Mouse (Mus musculus) cerebellum, postnatal 36 days (tissue): ENCODE results near the gene Lbh.

Experiments used
- DNase-seq, 2 experiments: peaks; one replicate each; pipeline ENCODE4 v3.0.0; 2021 to 2022; ENCODE audit warnings: mixed read lengths in 2 of 2

The Lbh gene

DNA sequence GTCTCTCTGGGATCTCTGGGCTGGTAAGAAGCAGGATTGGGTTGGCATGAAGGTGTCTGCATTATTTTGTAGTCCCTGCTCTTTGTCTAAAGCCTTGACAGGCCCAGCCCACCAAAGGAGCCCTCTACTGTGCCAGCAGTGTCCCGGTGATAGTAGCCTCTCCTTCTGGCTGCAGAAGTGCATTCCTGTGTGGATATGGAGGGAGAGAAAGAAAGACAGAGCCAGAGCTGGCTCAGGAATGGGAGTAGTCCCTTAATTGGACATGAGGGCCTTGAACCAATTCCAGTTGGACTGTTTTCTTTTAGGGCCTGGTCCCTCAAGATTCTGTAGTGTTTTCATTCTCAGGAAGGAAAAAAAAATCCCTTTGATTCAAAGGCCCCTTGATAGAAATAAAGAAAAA, 6.4 kb upstream of the Lbh start:
- no peak for DNase-seq

GRCm38 (mm10) chr17:72914082-72914481, 4.0 kb upstream of the Lbh start:
- no peak for DNase-seq

- DNase-seq: peak; percentile 55 to 70
These were observed 669 bp upstream of the Lbh start for GRCm38 (mm10) chr17:72917241-72918030.

DNA sequence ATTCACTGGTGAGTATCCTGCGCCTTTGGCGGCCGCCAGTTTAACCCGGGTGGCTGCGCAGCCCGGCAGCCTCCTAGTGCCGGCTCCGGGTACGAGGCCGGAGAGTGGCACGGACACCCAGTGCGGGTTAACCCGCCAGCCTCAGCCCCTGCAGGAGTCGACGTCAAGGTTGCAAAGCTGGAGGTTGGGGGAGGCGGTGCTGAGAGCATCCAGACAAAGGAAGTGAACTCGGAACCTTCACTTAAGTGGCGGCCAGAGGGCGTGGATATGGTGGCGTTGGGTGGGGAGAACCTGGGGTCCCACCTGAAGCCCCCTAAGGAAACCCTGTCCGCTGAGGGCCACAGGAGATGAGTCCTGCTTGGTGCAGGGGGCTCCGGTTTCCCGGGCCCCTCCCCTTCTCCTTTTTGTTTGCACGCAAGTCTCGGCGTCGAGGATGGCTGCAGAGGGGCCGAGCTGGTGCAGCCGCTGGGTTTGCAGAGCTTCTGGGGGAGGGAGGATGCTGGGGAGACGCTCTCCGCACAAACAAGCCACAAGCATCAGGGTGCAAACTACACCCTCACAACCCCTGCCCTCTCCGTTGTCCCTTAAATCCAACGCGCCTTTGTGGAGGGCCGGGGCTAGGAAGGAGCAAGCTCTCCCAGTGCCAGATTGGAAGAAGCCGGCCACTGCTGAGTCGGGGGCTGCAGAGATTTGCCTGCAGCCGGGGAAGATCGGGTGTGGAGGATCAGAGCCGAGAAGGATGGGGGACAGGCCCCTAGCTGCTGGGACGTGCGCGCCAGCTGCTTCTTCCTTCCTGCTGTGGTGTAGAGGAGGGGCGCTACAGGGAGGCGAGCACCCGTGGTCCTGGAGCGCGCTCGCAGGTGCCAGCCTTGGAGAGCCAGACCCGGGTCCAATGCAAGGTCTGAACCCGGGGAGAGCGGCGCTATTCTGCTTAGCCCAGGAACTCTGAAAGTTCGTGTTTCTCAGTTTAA, 751 bp downstream of the Lbh start:
- peak; percentile 12 to 39 for DNase-seq

DNA sequence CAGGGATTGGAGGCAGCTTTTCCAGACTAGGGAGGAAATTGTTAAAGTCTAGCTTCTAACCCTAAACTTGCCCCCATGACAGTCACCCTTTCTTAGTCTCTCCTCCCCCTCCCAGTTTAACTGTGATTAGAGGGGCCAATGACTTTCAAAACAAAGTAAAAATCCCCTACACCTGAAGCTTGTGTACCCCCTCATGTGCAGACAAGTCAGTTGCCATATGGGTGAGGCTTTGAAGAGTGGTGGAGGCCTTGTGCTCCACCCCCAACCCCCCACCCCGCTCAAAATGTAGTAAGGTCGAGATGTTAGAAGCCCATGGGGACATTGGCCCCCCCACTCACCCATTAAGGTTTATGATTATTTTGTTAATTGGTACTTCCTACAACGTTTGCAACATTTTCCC, 1.5 kb downstream of the Lbh start:
- no peak for DNase-seq

- DNase-seq: no peak
These were observed 2.3 kb downstream of the Lbh start for GRCm38 (mm10) chr17:72920430-72920829.

GRCm38 (mm10) chr17:72920971-72921370, 2.9 kb downstream of the Lbh start:
- DNase-seq: no peak

DNA sequence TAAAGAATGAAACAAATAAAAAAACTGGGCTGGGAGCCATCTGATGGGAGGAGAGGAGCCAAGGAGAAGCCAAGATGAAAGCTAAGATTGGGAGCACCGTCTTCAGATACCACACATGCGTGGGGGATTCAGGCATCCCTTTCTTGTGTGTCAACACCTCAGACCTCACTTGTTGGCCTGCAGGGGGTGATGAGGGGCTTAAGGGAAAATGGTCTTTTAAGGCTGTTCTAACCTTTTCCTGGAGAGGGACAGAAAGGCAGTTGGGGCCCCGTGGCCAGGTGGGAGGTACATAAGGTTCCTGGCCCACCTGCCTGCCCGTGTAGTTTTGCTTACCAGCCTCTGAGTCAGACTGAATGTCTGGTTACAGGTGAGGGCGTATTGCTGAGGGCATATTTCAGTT, 4.1 kb downstream of the Lbh start:
- no peak for DNase-seq

DNA sequence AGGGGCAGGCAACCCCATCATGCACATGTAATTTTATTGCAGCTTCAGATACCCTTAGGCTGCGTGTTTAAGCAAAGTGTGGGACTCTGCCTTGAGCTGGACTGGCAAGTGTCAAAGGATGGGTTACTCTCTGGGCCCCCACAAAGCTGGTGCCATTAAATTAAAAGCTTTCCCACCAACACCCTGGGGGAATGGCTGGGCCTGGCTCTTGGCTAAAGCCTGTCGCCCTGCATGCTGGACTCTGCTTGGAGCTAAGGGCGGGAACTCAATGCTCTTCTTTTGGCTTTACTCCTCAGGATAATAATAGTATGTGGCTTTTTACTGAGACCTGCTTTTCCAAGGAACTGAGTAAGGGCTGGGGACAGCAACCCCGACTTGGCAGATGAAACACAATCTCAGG, 5.2 kb downstream of the Lbh start:
- DNase-seq: no peak

GRCm38 (mm10) chr17:72924295-72924694, 6.2 kb downstream of the Lbh start:
- DNase-seq: no peak

DNA sequence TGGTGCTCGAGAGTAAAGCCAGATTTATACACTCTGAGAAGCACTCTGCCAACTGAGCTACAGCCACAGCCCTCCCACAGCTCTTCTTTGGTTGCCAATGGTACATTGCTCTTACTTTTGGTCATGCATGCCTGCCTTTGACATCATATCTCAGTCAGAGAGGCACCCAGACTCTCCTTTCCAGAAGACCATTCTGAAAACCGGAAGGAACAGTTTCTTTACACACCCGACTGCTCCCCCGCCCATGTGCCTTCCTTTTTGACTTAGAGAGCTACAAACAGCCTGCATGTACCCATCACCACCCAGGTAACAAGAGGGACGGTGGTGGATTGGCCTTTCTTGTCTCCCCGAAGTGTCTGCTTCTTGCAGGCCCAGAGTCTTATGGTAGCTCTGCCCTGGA, 7.0 kb downstream of the Lbh start:
- DNase-seq: no peak

DNA sequence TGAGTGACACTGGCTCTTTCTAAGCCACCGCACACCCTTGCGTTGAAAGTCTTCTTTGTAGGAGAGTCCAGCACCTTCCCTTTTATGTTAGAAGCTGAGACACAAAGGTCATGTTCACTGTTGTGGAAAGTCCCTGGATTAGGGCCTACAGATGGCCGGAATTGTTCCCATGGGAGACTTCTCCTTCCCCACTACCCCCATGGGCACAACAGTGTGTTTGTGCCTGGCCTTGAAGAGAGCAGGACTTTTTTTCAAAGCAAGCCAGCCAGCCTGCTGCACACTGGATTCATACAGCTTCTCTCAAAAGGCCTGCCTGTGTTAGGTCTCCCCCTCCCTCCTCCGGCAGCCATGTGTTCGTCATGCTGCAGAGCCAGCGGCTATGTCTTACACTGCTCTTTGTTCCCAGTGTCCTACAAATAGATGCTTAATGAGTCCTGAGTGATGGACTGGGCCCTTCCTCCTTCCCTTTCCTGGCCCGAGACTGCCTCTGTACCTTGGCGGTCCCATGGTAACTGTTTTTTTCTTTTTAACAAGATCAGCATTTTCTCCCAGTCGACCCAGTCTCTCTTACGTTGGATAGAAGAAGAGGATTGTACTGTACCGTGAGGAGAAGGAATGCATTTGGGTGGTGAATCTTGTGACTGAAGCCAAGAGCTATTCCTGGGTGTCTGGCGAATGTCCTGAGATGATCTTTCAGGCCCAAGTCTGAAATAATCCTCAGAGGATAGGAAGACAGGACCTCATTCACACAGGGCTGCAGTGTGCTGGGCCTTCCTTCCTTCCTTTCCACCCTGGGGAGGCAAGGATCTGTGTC, 7.9 kb downstream of the Lbh start:
- DNase-seq: peak; percentile 13 to 15

DNA sequence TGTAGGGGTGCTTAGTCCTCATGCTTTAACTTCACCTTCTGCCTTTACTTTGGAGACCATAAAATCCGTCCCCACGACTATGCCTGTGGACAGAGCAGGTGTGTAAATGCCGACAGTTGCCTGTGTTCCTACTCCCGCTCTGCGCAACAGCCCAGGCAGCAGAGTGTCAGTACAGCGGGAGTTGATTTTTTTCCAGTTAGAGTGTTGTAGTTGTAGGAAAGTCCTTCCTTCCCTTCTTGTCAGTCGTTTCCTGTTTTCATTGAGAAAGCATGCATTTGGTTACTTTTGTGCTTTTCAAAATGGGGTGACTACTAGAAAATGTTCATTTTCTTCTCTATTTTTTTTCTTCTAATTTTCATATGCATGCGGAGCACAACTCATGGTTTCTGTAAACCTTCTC, 8.9 kb downstream of the Lbh start:
- DNase-seq: no peak

- DNase-seq: no peak
These were observed 15.0 kb downstream of the Lbh start for GRCm38 (mm10) chr17:72933116-72933515.

DNA sequence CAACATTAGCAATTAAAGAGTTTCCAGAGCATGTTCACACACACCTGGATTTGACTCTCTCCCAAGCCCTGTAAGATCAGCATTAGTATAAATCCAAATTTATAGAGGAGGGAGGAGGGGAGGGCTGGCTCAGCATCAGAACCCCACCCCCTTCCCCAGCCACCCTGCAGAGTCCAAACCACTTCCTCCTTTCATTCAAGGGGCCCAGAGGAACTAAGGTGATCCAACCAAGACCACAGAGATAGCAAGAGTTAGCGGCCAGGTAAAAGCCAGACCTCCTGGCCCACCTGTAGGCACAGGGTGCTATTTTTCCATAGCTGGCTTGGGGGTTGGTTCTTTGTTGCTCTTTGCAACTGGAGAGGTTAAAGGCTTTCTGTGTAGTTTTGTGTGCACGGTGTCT, 16.0 kb downstream of the Lbh start:
- no peak for DNase-seq

GRCm38 (mm10) chr17:72934653-72935052, 16.5 kb downstream of the Lbh start:
- no peak for DNase-seq

DNA sequence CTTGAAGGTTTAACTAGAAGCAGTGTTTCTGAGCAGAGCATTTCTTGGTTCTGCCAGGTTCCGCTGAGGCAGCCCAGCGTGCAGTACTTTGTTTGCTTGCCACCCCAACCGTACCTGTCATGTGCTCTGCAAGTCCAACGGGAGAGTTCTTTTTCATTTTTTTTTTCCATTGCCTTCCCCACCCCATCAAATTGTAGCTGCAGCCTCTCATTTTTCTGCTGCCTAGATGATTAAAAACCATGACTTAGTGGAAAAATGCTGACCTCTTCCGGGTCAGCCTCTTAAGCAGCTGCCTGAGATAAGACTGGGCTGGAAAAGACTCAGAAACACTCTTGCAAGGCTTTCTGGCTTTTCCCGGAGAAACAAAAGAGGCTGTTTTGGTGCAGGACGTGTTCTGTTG, 17.8 kb downstream of the Lbh start:
- no peak for DNase-seq

DNA sequence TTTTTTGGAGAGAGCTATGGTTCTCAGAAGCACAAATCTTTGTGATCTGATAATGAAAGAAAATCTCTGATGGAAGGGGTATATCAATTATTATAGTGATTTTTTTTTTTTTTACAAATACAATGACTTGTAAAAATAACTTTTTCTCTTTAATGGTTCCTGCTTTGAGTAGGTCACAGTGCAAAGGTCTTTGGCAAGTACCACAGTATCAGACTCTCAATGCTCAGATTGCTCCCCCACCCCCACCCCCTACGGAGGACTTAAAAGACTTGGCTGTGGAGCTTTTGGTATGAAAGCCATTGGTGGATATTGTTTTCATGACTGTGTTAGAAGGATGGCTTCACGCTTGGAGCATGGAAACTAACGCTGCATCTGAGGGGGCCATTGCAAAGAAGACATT, 18.2 kb downstream of the Lbh start:
- DNase-seq: no peak

DNA sequence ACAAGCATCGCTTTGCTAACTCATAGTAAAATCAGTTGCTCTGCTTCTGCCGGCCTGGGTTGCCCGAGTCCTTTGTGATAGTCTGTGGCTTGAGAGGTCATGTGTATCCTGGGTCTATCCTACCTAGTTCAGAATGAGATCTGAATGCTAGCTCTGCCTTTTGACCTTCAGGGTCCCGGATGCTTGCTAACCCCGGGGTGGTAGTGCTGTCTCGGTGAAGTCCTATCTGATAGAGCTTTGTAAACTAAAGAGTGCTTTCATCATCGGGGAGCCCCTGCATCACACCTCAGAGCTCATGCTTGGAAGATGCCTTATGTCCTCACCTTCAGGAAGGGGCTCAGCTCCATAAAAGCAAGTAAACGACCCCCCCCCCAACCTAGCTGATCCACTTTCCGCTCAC, 19.1 kb downstream of the Lbh start:
- DNase-seq: no peak

- DNase-seq: no peak
These were observed 20.1 kb downstream of the Lbh start for GRCm38 (mm10) chr17:72938026-72938795.

DNA sequence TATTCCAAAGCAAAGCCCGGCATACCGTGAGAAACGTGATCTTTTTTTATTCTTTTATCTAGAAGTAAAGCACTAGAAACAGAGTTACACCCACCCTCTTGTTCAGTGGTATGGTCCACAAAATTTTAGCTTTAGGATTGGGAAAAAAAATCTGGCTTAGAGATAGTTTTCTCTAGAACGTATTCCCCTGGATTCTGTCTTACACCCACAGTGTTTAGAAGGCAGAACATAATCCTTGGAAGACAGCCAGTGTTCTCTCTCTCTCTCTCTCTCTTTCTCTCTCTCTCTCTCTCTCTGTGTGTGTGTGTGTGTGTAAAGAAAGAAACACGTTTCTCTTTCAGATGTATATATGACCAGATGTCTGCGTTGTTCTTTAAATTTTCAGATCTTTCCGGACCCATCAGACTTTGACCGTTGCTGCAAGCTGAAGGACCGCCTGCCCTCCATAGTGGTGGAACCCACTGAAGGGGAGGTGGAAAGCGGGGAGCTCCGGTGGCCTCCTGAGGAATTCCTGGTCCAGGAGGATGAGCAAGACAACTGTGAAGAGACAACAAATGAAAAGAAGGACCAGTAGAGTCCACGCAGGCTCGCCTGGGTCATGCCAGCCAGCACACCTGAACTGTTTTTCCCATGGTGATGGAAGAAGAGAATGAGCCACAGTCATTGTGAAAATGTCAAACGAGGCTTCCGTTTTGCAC, 20.9 kb downstream of the Lbh start:
- DNase-seq: no peak

DNA sequence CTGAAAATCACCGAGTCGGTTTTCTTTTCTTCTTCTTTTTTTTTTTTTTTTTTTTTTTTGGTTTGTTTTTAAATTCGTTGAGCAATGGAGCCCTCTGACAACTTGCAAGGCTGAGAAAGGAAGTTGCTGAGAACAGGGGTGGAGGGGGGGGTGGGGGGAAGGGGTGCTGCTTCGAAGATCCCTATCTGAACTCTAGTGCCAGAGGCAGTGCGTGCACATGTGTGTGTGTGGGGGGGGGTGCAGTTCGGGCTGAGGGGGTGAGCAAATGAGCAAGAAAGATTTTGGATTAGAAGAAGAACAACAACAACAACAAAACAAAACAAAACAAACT, 21.4 kb downstream of the Lbh start:
- DNase-seq: no peak
